26 mouse cellular contexts compared by ENCODE assay signal in the genomic region with DNA sequence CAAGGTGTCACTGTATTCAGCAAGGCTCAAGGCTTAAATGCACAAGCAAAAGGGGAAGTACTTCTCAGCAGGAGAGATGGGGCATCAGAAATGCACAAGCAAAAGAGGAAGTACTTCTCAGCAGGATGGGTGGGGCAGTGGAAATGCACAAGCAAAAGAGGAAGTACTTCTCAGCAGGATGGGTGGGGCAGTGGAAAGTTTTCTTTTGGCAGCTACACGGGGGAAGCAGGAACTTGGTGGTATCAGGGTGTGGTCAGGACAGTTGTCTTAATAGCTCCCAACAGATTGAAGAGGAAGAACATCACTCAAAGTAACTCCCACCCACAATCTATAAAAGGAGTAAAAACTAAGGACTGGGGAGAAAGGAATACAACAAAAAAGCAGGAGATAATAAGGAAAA. TPM values are rescaled to one million over a fixed set of nuclear protein-coding genes. Genes with fewer than 3 reads are reported as not detected.
DNase-seq lines count a peak whose midpoint lies in the region; ATAC-seq and TF ChIP-seq lines count a peak whose summit lies in the region.
"Not testable (repeated sequence)": the region's sequence is repeated elsewhere in the genome, so short reads cannot be mapped to it uniquely, and the experiment has no call there.
"Had no signal": no experiment of that assay in that cellular context is flagged by ENCODE, and none has a peak within 500 bp of the region (broad histone marks: within the 10 kb centered on the region; RNA-seq: fewer than 3 reads in every experiment).

No protein-coding gene starts in this region.

- TF ChIP-seq CTCF in ES-Bruce4 (IDR thresholded peaks at IDR 0.05; ENCODE audit: low read depth, low read length) = not testable (repeated sequence)

- H3K27me3 ChIP-seq in ES-Bruce4 (ENCODE audit: control insufficient read depth, insufficient read depth, low read length, poor library complexity, severe bottlenecking); splenic B cell, adult 2 months (ENCODE audit: control insufficient read depth, insufficient read depth, low read length, poor library complexity, severe bottlenecking): not testable (repeated sequence)

- 0 out of 2 replicates have a peak, but pooled peaks have one; percentile 42 for ATAC-seq in common myeloid progenitor, adult 5-6 weeks (replicated peaks; ENCODE audit: low read depth, poor library complexity, severe bottlenecking)

- in situ Hi-C loops in ES-E14 (cut with MboI; ENCODE audit: low sequenced_read_pairs in 2 of 2, unreplicated experiment in 2 of 2) = not testable (repeated sequence)

- H3K27ac ChIP-seq in ES-Bruce4 (ENCODE audit: insufficient read depth, low read length) (peak overlapping the region; percentile 64; the same call in 1 of the 2 replicates), ES-E14 (ENCODE audit: insufficient read depth, low read depth, low read length, poor library complexity, severe bottlenecking) (peak overlapping the region; percentile 73)

- not testable (repeated sequence) for H3K9ac ChIP-seq in ES-Bruce4 (ENCODE audit: low read depth, poor library complexity, severe bottlenecking); ES-E14 (ENCODE audit: insufficient read depth, low read depth, low read length, poor library complexity, severe bottlenecking)

- not testable (repeated sequence) for TF ChIP-seq EP300 in ES-Bruce4 (IDR thresholded peaks at IDR 0.05; ENCODE audit: insufficient read depth, low read depth, low read length)

- not testable (repeated sequence) for H3K4me1 ChIP-seq in ES-Bruce4 (ENCODE audit: control insufficient read depth, insufficient read depth, low read length)
- H3K4me1 ChIP-seq in ES-E14 (ENCODE audit: control insufficient read depth in 2 of 2, insufficient read depth in 2 of 2, low read length in 2 of 2, poor library complexity in 1 of 2) = peaks cover 7 to 14% of the 10 kb centered on the region in 2 experiments

- H3K9me3 ChIP-seq in ES-Bruce4 (replicated peaks; ENCODE audit: control insufficient read depth, insufficient read depth, low read length, poor library complexity, severe bottlenecking); ES-E14 (ENCODE audit: control insufficient read depth, insufficient read depth, low read depth, low read length): not testable (repeated sequence)

- DNase-seq in A20 (ENCODE audit: low read depth, low spot score) (peak; percentile 87), MEL-GATA-1-ER (ENCODE audit: extremely low read depth, low read depth) (peak; percentile 49), ZHBTc4 (ENCODE audit: low read depth, low spot score) (peak; percentile 39)
- DNase-seq in ES-E14 (ENCODE audit: low read depth, low spot score) = not testable (repeated sequence)
- peak; percentile 76 for DNase-seq in heart, adult 11 months
- DNase-seq in splenic B cell, adult 2 months (ENCODE audit: low read depth, low spot score) = peak; percentile 11

- not testable (repeated sequence) for TF ChIP-seq POLR2A in ES-Bruce4 (IDR thresholded peaks at IDR 0.05; ENCODE audit: insufficient read depth, low read length)

- H3K36me3 ChIP-seq in ES-Bruce4 (ENCODE audit: control insufficient read depth, insufficient read depth, low read length, poor library complexity, severe bottlenecking); ES-E14 (ENCODE audit: control insufficient read depth, insufficient read depth, low read length, poor library complexity, severe bottlenecking); splenic B cell, adult 2 months (ENCODE audit: control insufficient read depth, insufficient read depth, low read length, poor library complexity, severe bottlenecking): not testable (repeated sequence)

- H3K4me3 ChIP-seq in ES-Bruce4 (ENCODE audit: low read depth, low read length); ES-E14 (ENCODE audit: insufficient read depth in 1 of 2, low read depth in 1 of 2, low read length in 2 of 2, poor library complexity in 1 of 2, severe bottlenecking in 1 of 2): not testable (repeated sequence)

RNA-seq across cellular contexts. Expression of a gene that starts 26.8 kb away (rescaled TPM):
- polyA plus RNA-seq in ES-Bruce4 (2011; ENCODE audit: insufficient read depth, insufficient read length, low read depth, missing spikeins) = not detected in 2 replicates
- 0.13 TPM in 1 of 2 replicates, not detected in the other for total RNA-seq in ES-E14 (2012; rRNA removed)
- not detected in 2 replicates for total RNA-seq in common myeloid progenitor, adult 5-6 weeks (2017)
- total RNA-seq: adrenal gland, adult 2 months; adrenal gland, postnatal 10 days; adrenal gland, postnatal 25 days; adrenal gland, postnatal 4 days; CH12.LX; gastrocnemius, adult 2 months had no signal
- polyA plus RNA-seq: adrenal gland, adult 2 months; brain, embryonic 14.5 days; CD4-positive, CD25-positive, alpha-beta regulatory T cell, adult 4 months; cerebellum, adult 2 months; embryonic facial prominence, embryonic 11.5 days; embryonic facial prominence, embryonic 13.5 days; embryonic facial prominence, embryonic 15.5 days; erythroblast, embryonic 14.5 days; forebrain, embryonic 10.5 days; forebrain, embryonic 12.5 days; forebrain, embryonic 14.5 days; forebrain, embryonic 16.5 days; frontal cortex, adult 2 months had no signal

RNA-seq across cellular contexts. Expression of a gene that starts 33.1 kb away (rescaled TPM):
- 2.1 and 2.4 TPM in 2 replicates for polyA plus RNA-seq in ES-Bruce4 (2011; ENCODE audit: insufficient read depth, insufficient read length, low read depth, missing spikeins)
- 4.0 and 5.4 TPM in 2 replicates for total RNA-seq in ES-E14 (2012; rRNA removed)
- total RNA-seq in common myeloid progenitor, adult 5-6 weeks (2017) = not detected in 2 replicates
- total RNA-seq: CH12.LX had no signal
- polyA plus RNA-seq: CD4-positive, CD25-positive, alpha-beta regulatory T cell, adult 4 months; erythroblast, embryonic 14.5 days had no signal
